Mouse (Mus musculus) left cerebral cortex, adult 2 months (tissue): ENCODE data around the gene Aplnr. TPM values are rescaled to one million over a fixed set of nuclear protein-coding genes. Genes with fewer than 3 reads are reported as not detected.

Experiments used
- DNase-seq, 2 experiments: peaks; one replicate each; pipeline ENCODE4 v3.0.0; 2021 to 2022; ENCODE audit warnings: low spot score in 2 of 2, mixed read lengths in 1 of 2; ENCODE audit errors: extremely low spot score in 1 of 2
- H3K27ac ChIP-seq: fragments of 200-600 bp; 2 replicates; pipeline ENCODE4 v1.8.1; 2022
- H3K4me3 ChIP-seq: fragments of 200-600 bp; 2 replicates; pipeline ENCODE4 v1.8.1; 2022
- CTCF ChIP-seq: fragments of 200-600 bp; IDR thresholded peaks from 2 replicates; pipeline ENCODE4 v1.8.1; 2022; ENCODE audit warnings: antibody characterized with exemption, mild to moderate bottlenecking, moderate library complexity
- intact Hi-C: fragments of 180-260 bp; cut with DNase I; formaldehyde crosslinking; loops from one replicate; pipeline ENCODE4 v1.15.1; 2025
- total RNA-seq, 2 experiments: library from RNA; stranded (reverse); gene quantifications; 2 replicates each; pipeline ENCODE4 v1.2.3; 2021

Gene Aplnr
- total RNA-seq, 2 experiments from 2014 or later: 0.30 to 0.38 TPM

GRCm38 (mm10) chr2:85139393-85139792 is 3.4 kb downstream of the Aplnr start:
- intact Hi-C loops: no loop called here
- no peak overlapping the region for H3K4me3 ChIP-seq
- no peak for DNase-seq
- TF ChIP-seq CTCF: no peak
- H3K27ac ChIP-seq: no peak overlapping the region

- Histone ChIP-seq H3K27ac (no peak overlapping the region), H3K4me3 (no peak overlapping the region)
- DNase-seq: no peak
- no peak for TF ChIP-seq CTCF
- intact Hi-C loops: no loop called here
Observed at GRCm38 (mm10) chr2:85139846-85140245, 3.8 kb downstream of the Aplnr start.

GRCm38 (mm10) chr2:85140833-85141232 is 4.8 kb downstream of the Aplnr start:
- DNase-seq: no peak
- intact Hi-C loops: no loop called here
- TF ChIP-seq CTCF: no peak
- Histone ChIP-seq H3K27ac (no peak overlapping the region), H3K4me3 (no peak overlapping the region)

GRCm38 (mm10) chr2:85144908-85145307 is 8.9 kb downstream of the Aplnr start:
- Histone ChIP-seq H3K4me3 (no peak overlapping the region), H3K27ac (no peak overlapping the region)
- no peak for TF ChIP-seq CTCF
- intact Hi-C loops: loop anchor here (5.0 kb wide), 2 partner anchors 47 to 67 kb away; no protein-coding TSS in a partner anchor
- DNase-seq: no peak

- no peak for DNase-seq
- intact Hi-C loops: loop anchor here (5.0 kb wide), 2 partner anchors 47 to 67 kb away; no protein-coding TSS in a partner anchor
- TF ChIP-seq CTCF: no peak
- H3K27ac ChIP-seq: no peak overlapping the region
- no peak overlapping the region for H3K4me3 ChIP-seq
Observed at GRCm38 (mm10) chr2:85145346-85145745, 9.3 kb downstream of the Aplnr start.

GRCm38 (mm10) chr2:85147481-85147880 is 11.5 kb downstream of the Aplnr start:
- intact Hi-C loops: loop anchor here (5.0 kb wide), 2 partner anchors 45 to 65 kb away; no protein-coding TSS in a partner anchor
- DNase-seq: no peak
- no peak for TF ChIP-seq CTCF

GRCm38 (mm10) chr2:85150373-85150772 is 14.3 kb downstream of the Aplnr start:
- H3K4me3 ChIP-seq: no peak overlapping the region
- no peak for TF ChIP-seq CTCF
- intact Hi-C loops: no loop called here
- DNase-seq: no peak
- H3K27ac ChIP-seq: no peak overlapping the region

More at GRCm38 (mm10) chr2:85147481-85147880, 11.5 kb downstream of the Aplnr start:
- H3K4me3 ChIP-seq: no peak overlapping the region
- H3K27ac ChIP-seq: no peak overlapping the region

GRCm38 (mm10) chr2:85151233-85151632 is 15.2 kb downstream of the Aplnr start:
- H3K4me3 ChIP-seq: no peak overlapping the region
- intact Hi-C loops: no loop called here
- no peak overlapping the region for H3K27ac ChIP-seq
- no peak for TF ChIP-seq CTCF
- no peak for DNase-seq

GRCm38 (mm10) chr2:85155334-85155733 is 19.3 kb downstream of the Aplnr start:
- no peak for DNase-seq
- no peak for TF ChIP-seq CTCF
- Histone ChIP-seq H3K27ac (no peak overlapping the region), H3K4me3 (no peak overlapping the region)
- intact Hi-C loops: no loop called here

GRCm38 (mm10) chr2:85156136-85156535 is 20.1 kb downstream of the Aplnr start:
- DNase-seq: no peak
- H3K27ac ChIP-seq: no peak overlapping the region
- intact Hi-C loops: no loop called here
- no peak overlapping the region for H3K4me3 ChIP-seq
- no peak for TF ChIP-seq CTCF

GRCm38 (mm10) chr2:85157382-85157781 is 21.4 kb downstream of the Aplnr start:
- Histone ChIP-seq H3K27ac (no peak overlapping the region), H3K4me3 (no peak overlapping the region)
- no peak for DNase-seq
- no peak for TF ChIP-seq CTCF
- intact Hi-C loops: no loop called here

GRCm38 (mm10) chr2:85160901-85161637 is 25.0 kb downstream of the Aplnr start:
- intact Hi-C loops: no loop called here
- DNase-seq: no peak
- H3K4me3 ChIP-seq: no peak overlapping the region
- H3K27ac ChIP-seq: no peak overlapping the region
- no peak for TF ChIP-seq CTCF

- intact Hi-C loops: no loop called here
- TF ChIP-seq CTCF: no peak
- H3K27ac ChIP-seq: no peak overlapping the region
- no peak for DNase-seq
- H3K4me3 ChIP-seq: no peak overlapping the region
Observed at GRCm38 (mm10) chr2:85161638-85162093, 25.6 kb downstream of the Aplnr start.
